In the genomic region with DNA sequence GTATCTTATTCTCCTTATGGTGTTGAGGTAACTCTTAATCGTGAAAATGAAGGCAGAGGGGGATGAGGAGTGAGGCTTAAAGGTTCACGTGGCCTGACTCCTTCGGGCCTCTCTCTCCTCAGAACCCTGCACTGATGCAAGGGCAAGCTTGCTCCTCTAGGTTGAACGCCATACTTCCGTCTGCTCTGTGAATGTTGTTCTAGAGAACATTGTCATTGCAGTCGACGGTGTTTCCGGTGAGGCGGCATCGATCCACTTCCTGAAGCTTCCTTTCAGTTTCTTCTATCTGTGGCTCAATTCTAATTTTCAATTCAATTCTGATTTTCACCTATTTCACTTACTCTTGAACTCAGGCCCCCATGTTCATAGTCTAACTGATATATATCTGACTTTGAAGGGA, we compare ENCODE assay signal across 14 mouse cellular contexts.
"Had no signal": no experiment of that assay in that cellular context is flagged by ENCODE, and none has a peak within 500 bp of the region (broad histone marks: within the 10 kb centered on the region; RNA-seq: fewer than 3 reads in every experiment).

No protein-coding gene starts in this region.

- H3K4me2 ChIP-seq: lung, embryonic 15.5 days; midbrain, embryonic 12.5 days; midbrain, embryonic 15.5 days; neural tube, embryonic 12.5 days had no signal

- H3K9me3 ChIP-seq: lung, embryonic 15.5 days; midbrain, embryonic 10.5 days had no signal

- ATAC-seq: liver, postnatal 0 days; lung, postnatal 0 days; midbrain, embryonic 15.5 days had no signal

- H3K4me3 ChIP-seq: lung, embryonic 15.5 days; midbrain, embryonic 10.5 days; midbrain, embryonic 12.5 days; midbrain, embryonic 15.5 days; neural tube, embryonic 12.5 days had no signal

- H3K27ac ChIP-seq: lung, embryonic 15.5 days; midbrain, embryonic 10.5 days; midbrain, embryonic 12.5 days; midbrain, embryonic 15.5 days; neural tube, embryonic 12.5 days had no signal

- H3K27me3 ChIP-seq: lung, embryonic 15.5 days had no signal

- H3K4me1 ChIP-seq: lung, embryonic 15.5 days; midbrain, embryonic 10.5 days; midbrain, embryonic 12.5 days; midbrain, embryonic 15.5 days; neural tube, embryonic 12.5 days had no signal

- H3K36me3 ChIP-seq: lung, embryonic 15.5 days; midbrain, embryonic 10.5 days; midbrain, embryonic 12.5 days; midbrain, embryonic 15.5 days; neural tube, embryonic 12.5 days had no signal

- H3K9ac ChIP-seq: liver, postnatal 0 days; lung, embryonic 15.5 days; midbrain, embryonic 12.5 days; midbrain, embryonic 15.5 days; neural tube, embryonic 12.5 days had no signal

- DNase-seq: liver, postnatal 0 days; lung, adult 2 months; lung, postnatal 14 days; lung, postnatal 36 days; right cerebral cortex, postnatal 14 days; thymus, adult 18-20 months; thymus, postnatal 14 days; thymus, postnatal 36 days had no signal
